Mouse (Mus musculus): ENCODE data around the gene Ramac. TPM values are rescaled to one million over a fixed set of nuclear protein-coding genes. Genes with fewer than 3 reads are reported as not detected.

Ramac gene
- polyA plus RNA-seq, 1 experiment from 2014 or later, result 165 TPM

DNA sequence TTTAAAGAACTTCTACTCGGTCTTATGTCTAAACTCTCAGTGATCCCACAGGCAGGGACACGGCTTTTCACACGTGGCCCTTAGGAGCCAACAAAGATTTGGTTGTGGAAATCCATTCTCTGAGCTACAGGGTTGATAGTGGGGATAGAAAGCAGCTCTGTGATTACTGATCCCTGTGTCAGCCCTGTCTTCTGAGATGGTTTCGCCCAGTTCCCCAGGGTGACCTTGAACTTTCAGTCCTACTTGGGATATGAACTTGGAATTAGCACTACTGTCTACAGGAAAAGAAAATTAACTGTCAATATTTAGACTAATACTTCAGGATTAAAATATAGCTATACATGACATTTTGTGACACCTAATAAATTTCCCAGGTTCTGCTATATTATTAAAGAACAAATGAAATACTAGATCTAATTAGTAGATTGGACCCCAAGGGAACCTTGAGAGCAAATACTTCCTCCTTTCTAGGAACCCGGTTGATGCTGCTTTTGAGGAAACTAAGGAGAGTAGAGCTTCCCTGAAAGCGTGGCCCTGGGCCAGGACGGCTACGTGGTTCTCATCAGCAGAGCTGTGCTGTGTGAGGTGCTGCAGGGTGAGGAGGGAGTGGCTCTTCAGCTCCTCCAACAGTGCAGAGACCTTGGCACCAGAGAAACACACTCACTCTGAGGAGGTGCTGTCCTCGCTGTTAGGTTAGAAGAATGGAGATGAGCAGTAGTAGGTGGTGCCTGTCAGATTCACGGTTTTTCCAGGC is 10.2 kb downstream of the Ramac start:
- no peaks in the 10 kb centered on the region for H3K9me3 ChIP-seq (replicated peaks; ENCODE audit: control insufficient read depth, low read length, poor library complexity, severe bottlenecking)
- 80% methylated on average over 10 of the region's 10 CpGs for WGBS
- no peak overlapping the region for H3K4me2 ChIP-seq (ENCODE audit: low read length)
- no peak for ATAC-seq
- H3K27ac ChIP-seq (ENCODE audit: low read length), result no peak overlapping the region
- H3K36me3 ChIP-seq (ENCODE audit: control insufficient read depth, insufficient read depth, low read length), result no peaks in the 10 kb centered on the region
- no peak overlapping the region for H3K9ac ChIP-seq (ENCODE audit: low read depth, low read length)
- H3K4me1 ChIP-seq (ENCODE audit: control insufficient read depth, insufficient read depth, low read length), result no peaks in the 10 kb centered on the region
- no peaks in the 10 kb centered on the region for H3K27me3 ChIP-seq (ENCODE audit: control insufficient read depth, insufficient read depth, low read depth, low read length)
- no peak overlapping the region for H3K4me3 ChIP-seq (ENCODE audit: low read depth, low read length)

DNA sequence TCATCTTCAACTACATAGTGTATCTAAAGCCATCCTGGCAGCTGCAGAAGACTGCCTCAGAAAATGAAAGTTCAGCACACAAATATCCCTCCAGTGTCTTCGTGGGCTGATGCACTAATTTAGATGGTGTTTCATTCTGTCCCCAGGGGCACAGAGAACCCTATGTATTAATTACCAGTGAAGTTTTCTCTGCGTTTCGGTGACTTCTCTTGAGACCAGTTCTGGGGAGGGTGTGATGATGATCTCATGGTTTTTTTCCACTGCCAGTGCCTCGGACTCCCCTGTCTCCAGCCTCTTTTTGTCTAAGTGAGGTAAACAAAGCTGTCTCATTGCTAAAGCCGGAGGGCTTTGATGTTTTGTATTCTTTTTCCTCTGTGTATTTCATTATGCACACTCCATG is 12.6 kb downstream of the Ramac start:
- WGBS, result 71% methylated on average over 5 of the region's 5 CpGs
- Histone ChIP-seq H3K36me3 (ENCODE audit: control insufficient read depth, insufficient read depth, low read length) (peaks cover 6% of the 10 kb centered on the region), H3K4me2 (ENCODE audit: low read length) (no peak overlapping the region), H3K9me3 (replicated peaks; ENCODE audit: control insufficient read depth, low read length, poor library complexity, severe bottlenecking) (0 out of 2 replicates have a peak, but pooled peaks cover under 1% of the 10 kb centered on the region), H3K4me1 (ENCODE audit: control insufficient read depth, insufficient read depth, low read length) (no peaks in the 10 kb centered on the region), H3K9ac (ENCODE audit: low read depth, low read length) (no peak overlapping the region), H3K4me3 (ENCODE audit: low read depth, low read length) (no peak overlapping the region), H3K27me3 (ENCODE audit: control insufficient read depth, insufficient read depth, low read depth, low read length) (no peaks in the 10 kb centered on the region), H3K27ac (ENCODE audit: low read length) (no peak overlapping the region)
- ATAC-seq, result no peak

DNA sequence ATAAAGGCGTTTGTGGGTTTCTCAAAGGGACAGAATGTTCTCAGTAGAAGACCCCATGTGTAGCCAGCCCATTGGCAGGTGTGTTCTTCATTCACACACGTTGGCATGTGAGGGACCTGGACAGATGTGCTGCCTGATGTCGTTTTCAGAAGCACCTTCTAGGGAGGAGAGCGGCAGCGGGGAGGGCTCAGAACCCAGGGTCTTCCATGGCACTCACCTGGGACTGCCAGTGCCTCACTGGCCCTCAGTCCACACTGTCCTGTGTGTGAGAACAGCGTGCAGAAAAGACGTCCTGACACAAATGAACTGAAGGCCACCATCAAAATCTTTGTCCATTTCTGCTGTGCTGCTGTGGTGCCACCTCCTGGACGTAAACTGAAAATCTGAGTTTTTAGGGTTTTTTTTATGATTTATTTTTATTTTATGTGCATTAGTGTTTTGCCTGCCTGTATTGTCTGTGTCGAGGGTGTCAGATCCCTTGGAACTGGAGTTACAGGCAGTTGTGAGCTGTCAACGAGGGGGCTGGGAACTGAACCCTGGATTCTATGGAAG is 15.0 kb downstream of the Ramac start:
- Histone ChIP-seq H3K4me2 (ENCODE audit: low read length) (no peak overlapping the region), H3K9me3 (replicated peaks; ENCODE audit: control insufficient read depth, low read length, poor library complexity, severe bottlenecking) (0 out of 2 replicates have a peak, but pooled peaks cover 7% of the 10 kb centered on the region), H3K9ac (ENCODE audit: low read depth, low read length) (no peak overlapping the region), H3K4me1 (ENCODE audit: control insufficient read depth, insufficient read depth, low read length) (no peaks in the 10 kb centered on the region), H3K4me3 (ENCODE audit: low read depth, low read length) (no peak overlapping the region), H3K27ac (ENCODE audit: low read length) (no peak overlapping the region), H3K27me3 (ENCODE audit: control insufficient read depth, insufficient read depth, low read depth, low read length) (no peaks in the 10 kb centered on the region), H3K36me3 (ENCODE audit: control insufficient read depth, insufficient read depth, low read length) (peaks cover 20% of the 10 kb centered on the region)
- WGBS, result 73% methylated on average over 10 of the region's 10 CpGs
- peak; percentile 56; the same call in 1 of the 2 replicates for ATAC-seq

DNA sequence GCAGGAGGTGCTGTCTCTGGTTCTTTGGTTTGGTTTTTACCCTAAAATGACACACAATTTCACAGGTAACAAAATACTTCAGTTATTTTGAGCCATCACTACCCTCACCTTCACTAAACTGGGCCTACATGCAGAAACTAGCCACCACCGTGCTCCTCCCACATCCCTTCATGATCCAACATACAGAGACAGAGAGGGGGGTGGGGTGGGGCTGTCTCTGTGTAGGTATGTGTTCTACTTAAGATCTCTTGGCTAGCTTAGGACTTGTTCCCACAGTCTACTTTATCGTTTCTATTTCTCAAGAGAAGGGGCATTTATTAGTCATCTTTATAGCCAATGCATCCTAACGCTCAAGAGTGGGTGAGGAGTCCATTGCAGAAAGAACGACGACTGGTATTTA is 25.8 kb downstream of the Ramac start:
- peak overlapping the region; percentile 99 for H3K27ac ChIP-seq (ENCODE audit: low read length)
- H3K4me3 ChIP-seq (ENCODE audit: low read depth, low read length), result peak overlapping the region; percentile 66
- peak; percentile 68 for ATAC-seq
- peak overlapping the region; percentile 83 for H3K4me2 ChIP-seq (ENCODE audit: low read length)
- no peaks in the 10 kb centered on the region for H3K9me3 ChIP-seq (replicated peaks; ENCODE audit: control insufficient read depth, low read length, poor library complexity, severe bottlenecking)
- H3K9ac ChIP-seq (ENCODE audit: low read depth, low read length), result peak overlapping the region; percentile 87
- H3K36me3 ChIP-seq (ENCODE audit: control insufficient read depth, insufficient read depth, low read length), result peaks cover 7% of the 10 kb centered on the region; the same call in 1 of the 2 replicates
- peaks cover 9% of the 10 kb centered on the region for H3K4me1 ChIP-seq (ENCODE audit: control insufficient read depth, insufficient read depth, low read length)
- H3K27me3 ChIP-seq (ENCODE audit: control insufficient read depth, insufficient read depth, low read depth, low read length), result no peaks in the 10 kb centered on the region
- 4% methylated on average over 5 of the region's 5 CpGs for WGBS

DNA sequence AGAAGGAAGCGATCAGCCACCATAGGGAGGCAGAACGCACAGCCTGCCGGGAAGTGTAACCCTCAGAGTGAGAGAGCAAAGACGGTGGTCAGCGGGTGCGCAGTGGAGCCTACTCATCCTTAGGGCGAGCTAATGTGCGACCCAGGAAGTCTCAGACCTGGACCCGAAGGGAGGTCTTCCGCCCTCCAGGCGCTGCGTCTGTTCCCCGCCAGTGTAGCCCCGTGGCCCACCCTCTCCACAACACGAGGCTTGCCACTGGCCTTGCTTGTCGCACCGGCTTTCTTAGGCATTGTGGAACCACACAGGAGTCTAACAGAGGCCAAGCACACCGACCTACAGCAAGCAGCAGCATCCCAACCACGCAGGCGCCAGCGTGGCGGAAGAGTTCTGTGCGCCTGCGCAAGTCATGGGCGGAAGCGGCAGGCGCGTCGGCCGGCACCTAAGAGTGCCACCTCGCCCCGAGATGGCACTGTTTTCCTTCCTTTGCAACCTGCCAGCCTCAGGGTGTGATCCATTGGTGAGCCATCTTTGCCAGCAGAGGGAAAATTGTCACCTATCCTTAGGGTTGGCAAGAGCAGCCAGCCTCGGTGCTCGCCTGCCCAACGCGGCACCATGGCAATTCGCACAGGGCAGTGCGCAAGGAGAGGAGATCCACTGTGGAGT is 26.5 kb downstream of the Ramac start, which contains the start of gene 3110040N11Rik:
TSS of gene 3110040N11Rik (minus strand) at position 384 of the 663 bp plus-strand sequence.
- Histone ChIP-seq H3K4me2 (ENCODE audit: low read length) (peak within 1 kb of the TSS; percentile 83), H3K9me3 (replicated peaks; ENCODE audit: control insufficient read depth, low read length, poor library complexity, severe bottlenecking) (no peaks in the 10 kb centered on the region), H3K9ac (ENCODE audit: low read depth, low read length) (peak within 1 kb of the TSS; percentile 87), H3K4me3 (ENCODE audit: low read depth, low read length) (peak within 1 kb of the TSS; percentile 66), H3K27ac (ENCODE audit: low read length) (peak within 1 kb of the TSS; percentile 99), H3K27me3 (ENCODE audit: control insufficient read depth, insufficient read depth, low read depth, low read length) (no peaks in the 10 kb centered on the region), H3K4me1 (ENCODE audit: control insufficient read depth, insufficient read depth, low read length) (peaks cover 9% of the 10 kb centered on the region), H3K36me3 (ENCODE audit: control insufficient read depth, insufficient read depth, low read length) (peaks cover 10% of the 10 kb centered on the region; the same call in 1 of the 2 replicates)
- 1% methylated on average over 38 of the region's 38 CpGs for WGBS
- peak; percentile 96 for ATAC-seq

DNA sequence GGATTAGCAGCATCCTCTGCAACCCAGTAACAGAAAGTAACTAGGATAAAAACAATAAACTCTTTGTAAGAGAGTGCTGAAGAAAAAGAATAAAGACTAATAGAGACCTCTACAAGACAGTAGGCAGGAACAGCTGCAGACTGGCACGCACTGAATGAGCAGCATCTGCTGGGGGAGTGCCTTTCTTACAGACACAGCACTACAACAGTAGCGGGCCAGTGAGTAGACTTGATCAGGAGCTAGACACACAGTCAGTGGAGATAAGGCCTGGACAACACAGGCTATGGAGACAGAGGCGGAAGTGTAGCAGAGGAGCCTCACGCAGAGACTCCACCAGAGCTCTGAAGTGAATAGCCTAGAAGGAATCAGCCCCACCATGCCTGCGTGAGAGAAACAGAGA is 43.3 kb downstream of the Ramac start:
- Histone ChIP-seq H3K9ac (ENCODE audit: low read depth, low read length) (no peak overlapping the region), H3K4me1 (ENCODE audit: control insufficient read depth, insufficient read depth, low read length) (no peaks in the 10 kb centered on the region), H3K4me3 (ENCODE audit: low read depth, low read length) (no peak overlapping the region), H3K27me3 (ENCODE audit: control insufficient read depth, insufficient read depth, low read depth, low read length) (no peaks in the 10 kb centered on the region), H3K9me3 (replicated peaks; ENCODE audit: control insufficient read depth, low read length, poor library complexity, severe bottlenecking) (no peaks in the 10 kb centered on the region), H3K4me2 (ENCODE audit: low read length) (no peak overlapping the region), H3K36me3 (ENCODE audit: control insufficient read depth, insufficient read depth, low read length) (no peaks in the 10 kb centered on the region), H3K27ac (ENCODE audit: low read length) (no peak overlapping the region)
- no peak for ATAC-seq
- WGBS, result 62% methylated on average over 5 of the region's 5 CpGs

Other genes with a start within 250 kb of the Ramac start
- gene Fsd2, start 196.0 kb upstream of the Ramac start, polyA plus RNA-seq (2015; fragmentation: Nextera tagmentation; extraction: Ambion mirVana), result 0.19 and 0.25 TPM in 2 replicates
- 4.3 TPM in 2 replicates for gene Whamm, start 191.7 kb upstream of the Ramac start, polyA plus RNA-seq (2015; fragmentation: Nextera tagmentation; extraction: Ambion mirVana)
- gene Homer2, start 55.4 kb upstream of the Ramac start, polyA plus RNA-seq (2015; fragmentation: Nextera tagmentation; extraction: Ambion mirVana), result 16.3 and 20.1 TPM in 2 replicates
- 53.2 and 58.7 TPM in 2 replicates for gene 3110040N11Rik, start 26.6 kb downstream of the Ramac start, polyA plus RNA-seq (2015; fragmentation: Nextera tagmentation; extraction: Ambion mirVana)
- 89.1 and 98.2 TPM in 2 replicates for gene Btbd1, start 66.5 kb downstream of the Ramac start, polyA plus RNA-seq (2015; fragmentation: Nextera tagmentation; extraction: Ambion mirVana)
- gene Gm10160, start 92.9 kb downstream of the Ramac start, polyA plus RNA-seq (2015; fragmentation: Nextera tagmentation; extraction: Ambion mirVana), result not detected in 2 replicates
- gene Tm6sf1, start 96.1 kb downstream of the Ramac start, polyA plus RNA-seq (2015; fragmentation: Nextera tagmentation; extraction: Ambion mirVana), result 8.1 and 8.7 TPM in 2 replicates
- 63.5 and 66.9 TPM in 2 replicates for gene Hdgfl3, start 171.5 kb downstream of the Ramac start, polyA plus RNA-seq (2015; fragmentation: Nextera tagmentation; extraction: Ambion mirVana)
- gene Bnc1, start 229.4 kb downstream of the Ramac start, polyA plus RNA-seq (2015; fragmentation: Nextera tagmentation; extraction: Ambion mirVana), result 0.04 and 0.10 TPM in 2 replicates

All from midbrain, embryonic 16.5 days (tissue).